Mouse (Mus musculus) hindbrain, embryonic 11.5 days (tissue): ENCODE measurements around the gene Gm49322. TPM values are rescaled to one million over a fixed set of nuclear protein-coding genes. Genes with fewer than 3 reads are reported as not detected.

Source experiments
- ATAC-seq: fragments of 200-750 bp; cut with Nextera tagmentation; 2 replicates; pipeline ENCODE4 v1.8.0; 2017; ENCODE audit warnings: mild to moderate bottlenecking, moderate TSS enrichment, moderate library complexity; ENCODE audit not compliant: low FRiP score
- DNase-seq: peaks from one replicate; pipeline ENCODE4 v3.0.0-alpha.2; 2015; ENCODE audit warnings: low spot score
- H3K27ac ChIP-seq: fragments of 300-500 bp; sonication (generic); 2 replicates; pipeline ENCODE4 v1.5.1; 2014; ENCODE audit warnings: mild to moderate bottlenecking, low read depth, low read length
- H3K27me3 ChIP-seq: fragments of 300-500 bp; sonication (generic); 2 replicates; pipeline ENCODE4 v1.6.1; 2014; ENCODE audit warnings: mild to moderate bottlenecking, low read length, moderate library complexity, mixed read lengths; ENCODE audit not compliant: control insufficient read depth, insufficient read depth
- H3K36me3 ChIP-seq: fragments of 300-500 bp; sonication (generic); 2 replicates; pipeline ENCODE4 v1.6.1; 2014; ENCODE audit warnings: mild to moderate bottlenecking, low read length, moderate library complexity, mixed read lengths; ENCODE audit not compliant: control insufficient read depth, insufficient read depth
- H3K4me1 ChIP-seq: fragments of 300-500 bp; sonication (generic); replicated peaks from 2 replicates; pipeline ENCODE4 v1.6.1; 2014; ENCODE audit warnings: low read length, mixed read lengths; ENCODE audit not compliant: control insufficient read depth, insufficient read depth
- H3K4me2 ChIP-seq: fragments of 300-500 bp; sonication (generic); replicated peaks from 2 replicates; pipeline ENCODE4 v1.6.1; 2014; ENCODE audit warnings: mild to moderate bottlenecking, low read depth, low read length
- H3K4me3 ChIP-seq: fragments of 300-500 bp; sonication (generic); 2 replicates; pipeline ENCODE4 v1.5.1; 2014; ENCODE audit warnings: low read depth, low read length
- H3K9ac ChIP-seq: fragments of 300-500 bp; sonication (generic); 2 replicates; pipeline ENCODE4 v1.6.1; 2014; ENCODE audit warnings: low read depth, low read length
- H3K9me3 ChIP-seq: fragments of 300-500 bp; sonication (generic); 2 replicates; pipeline ENCODE4 v1.6.1; 2016; ENCODE audit warnings: low read length; ENCODE audit not compliant: control insufficient read depth
- WGBS: fragments of 180-500 bp; shearing (Covaris S2); extraction: QIAGEN DNeasy Blood & Tissue Kit; methylation state at CpG from one replicate; pipeline ENCODE4 v1.1.7; 2014; 5-methylcytosine and 5-hydroxymethylcytosine counted together
- polyA plus RNA-seq: library from polyadenylated mRNA; unstranded; fragments of >200 nt; fragmentation: Nextera tagmentation; extraction: Ambion mirVana; gene quantifications from 2 replicates; pipeline ENCODE4 v1.2.1, GENCODE M21; 2014

The Gm49322 gene
- polyA plus RNA-seq, 1 experiment from 2014 or later = 1.5 TPM

- DNase-seq (no peak), ATAC-seq (no peak)
- H3K4me1 ChIP-seq = peaks cover 6% of the 10 kb centered on the region
- no peak overlapping the region for H3K9ac ChIP-seq
- no peak overlapping the region for H3K4me2 ChIP-seq
- WGBS = 33% methylated on average over 8 of the region's 8 CpGs
- no peaks in the 10 kb centered on the region for H3K9me3 ChIP-seq
- H3K27me3 ChIP-seq = no peaks in the 10 kb centered on the region
- H3K4me3 ChIP-seq = no peak overlapping the region
- no peak overlapping the region for H3K27ac ChIP-seq
- peaks cover 2% of the 10 kb centered on the region; the same call in 1 of the 2 replicates for H3K36me3 ChIP-seq
Observed at GRCm38 (mm10) chr10:80619465-80620244, 13.8 kb downstream of the Gm49322 start.

GRCm38 (mm10) chr10:80620365-80620764 is 14.5 kb downstream of the Gm49322 start:
- ATAC-seq (no peak), DNase-seq (no peak)
- Histone ChIP-seq H3K27me3 (no peaks in the 10 kb centered on the region), H3K4me3 (no peak overlapping the region), H3K9ac (no peak overlapping the region), H3K4me1 (peaks cover 6% of the 10 kb centered on the region), H3K4me2 (no peak overlapping the region), H3K9me3 (no peaks in the 10 kb centered on the region), H3K27ac (no peak overlapping the region), H3K36me3 (no peaks in the 10 kb centered on the region)
- whole genome bisulfite sequencing = 88% methylated on average over 9 of the region's 9 CpGs

- WGBS = 62% methylated on average over 15 of the region's 16 CpGs
- DNase-seq (no peak), ATAC-seq (0 out of 2 replicates have a peak, but pooled peaks have one; percentile 0)
- Histone ChIP-seq H3K4me1 (peaks cover 6% of the 10 kb centered on the region), H3K4me3 (peak overlapping the region; percentile 85), H3K9me3 (no peaks in the 10 kb centered on the region), H3K27ac (peak overlapping the region; percentile 94), H3K9ac (peak overlapping the region; percentile 29; the same call in 1 of the 2 replicates), H3K4me2 (peak overlapping the region; percentile 97), H3K27me3 (no peaks in the 10 kb centered on the region), H3K36me3 (no peaks in the 10 kb centered on the region)
Observed at GRCm38 (mm10) chr10:80620796-80621689, 15.2 kb downstream of the Gm49322 start.

- H3K4me3 ChIP-seq = peak overlapping the region; percentile 85
- H3K9ac ChIP-seq = peak overlapping the region; percentile 29; the same call in 1 of the 2 replicates
- ATAC-seq (no peak; the same call in 1 of the 2 replicates), DNase-seq (peak; percentile 28)
- peak overlapping the region; percentile 94 for H3K27ac ChIP-seq
- H3K27me3 ChIP-seq = no peaks in the 10 kb centered on the region
- peak overlapping the region; percentile 97 for H3K4me2 ChIP-seq
- H3K9me3 ChIP-seq = no peaks in the 10 kb centered on the region
- H3K4me1 ChIP-seq = peaks cover 6% of the 10 kb centered on the region
- 2% methylated on average over 9 of the region's 9 CpGs for WGBS
- H3K36me3 ChIP-seq = no peaks in the 10 kb centered on the region
Observed at GRCm38 (mm10) chr10:80621690-80621939, 15.8 kb downstream of the Gm49322 start.

GRCm38 (mm10) chr10:80621940-80622660 is 16.3 kb downstream of the Gm49322 start:
- H3K9me3 ChIP-seq = no peaks in the 10 kb centered on the region
- peak overlapping the region; percentile 97 for H3K4me2 ChIP-seq
- DNase-seq (peak; percentile 100), ATAC-seq (peak; percentile 96)
- peak overlapping the region; percentile 85 for H3K4me3 ChIP-seq
- no peaks in the 10 kb centered on the region for H3K36me3 ChIP-seq
- under 1% methylated on average over 64 of the region's 64 CpGs for WGBS
- peak overlapping the region; percentile 94 for H3K27ac ChIP-seq
- H3K27me3 ChIP-seq = no peaks in the 10 kb centered on the region
- peaks cover 6% of the 10 kb centered on the region for H3K4me1 ChIP-seq
- H3K9ac ChIP-seq = peak overlapping the region; percentile 91

- Histone ChIP-seq H3K9ac (peak within 1 kb of the TSS; percentile 91), H3K36me3 (no peaks in the 10 kb centered on the region), H3K4me2 (peak within 1 kb of the TSS; percentile 97), H3K27me3 (no peaks in the 10 kb centered on the region), H3K9me3 (no peaks in the 10 kb centered on the region), H3K4me1 (peaks cover 6% of the 10 kb centered on the region), H3K27ac (peak within 1 kb of the TSS; percentile 94), H3K4me3 (peak within 1 kb of the TSS; percentile 85)
- WGBS = under 1% methylated on average over 81 of the region's 85 CpGs
- no peak; the same call in none of the 2 replicates for ATAC-seq
- DNase-seq = no peak
Observed at GRCm38 (mm10) chr10:80622661-80623456, 17.0 kb downstream of the Gm49322 start, which contains the start of gene Csnk1g2. TSS of gene Csnk1g2 (plus strand) at chr10:80622838.

- Histone ChIP-seq H3K4me1 (peaks cover 6% of the 10 kb centered on the region), H3K36me3 (no peaks in the 10 kb centered on the region)
Observed at GRCm38 (mm10) chr10:80623457-80624191, 17.8 kb downstream of the Gm49322 start.

More at GRCm38 (mm10) chr10:80623457-80624191, 17.8 kb downstream of the Gm49322 start:
- DNase-seq (peak; percentile 62), ATAC-seq (no peak)
- H3K9me3 ChIP-seq = no peaks in the 10 kb centered on the region
- H3K27me3 ChIP-seq = no peaks in the 10 kb centered on the region
- peak overlapping the region; percentile 94 for H3K27ac ChIP-seq
- H3K4me2 ChIP-seq = peak overlapping the region; percentile 97
- peak overlapping the region; percentile 85 for H3K4me3 ChIP-seq
- peak overlapping the region; percentile 91 for H3K9ac ChIP-seq
- WGBS = 16% methylated on average over 15 of the region's 15 CpGs
